Mouse (Mus musculus) left cerebral cortex, postnatal 36 days (tissue): ENCODE results near the gene Olr1. TPM values are rescaled to one million over a fixed set of nuclear protein-coding genes. Genes with fewer than 3 reads are reported as not detected.

ENCODE experiments used
- total RNA-seq, 2 experiments: library from RNA; stranded (reverse); gene quantifications; 2 replicates each; pipeline ENCODE4 v1.2.3; 2021

Olr1 gene
- total RNA-seq, 2 experiments from 2014 or later: not detected

Other genes starting within 250 kb of the Olr1 start
- gene Cd69, start 231.7 kb downstream of the Olr1 start, total RNA-seq: not detected
- gene 4922502D21Rik, start 175.4 kb downstream of the Olr1 start, total RNA-seq: not detected
- gene Clec12a, start 164.5 kb downstream of the Olr1 start, total RNA-seq: under 1 TPM in 1 of 2 experiments, not detected in 1; 0.25 TPM
- not detected for gene Clec12b, start 121.3 kb downstream of the Olr1 start, total RNA-seq
- gene Clec1b, start 109.9 kb downstream of the Olr1 start, total RNA-seq: under 1 TPM in 1 of 2 experiments, not detected in 1; 0.59 TPM
- not detected for gene Clec9a, start 98.3 kb downstream of the Olr1 start, total RNA-seq
- 1 to 10 TPM in 1 of 2 experiments, under 1 TPM in 1; 0.52 to 1.1 TPM for gene Clec1a, start 55.2 kb downstream of the Olr1 start, total RNA-seq
- not detected for gene Tmem52b, start 5.4 kb upstream of the Olr1 start, total RNA-seq
- gene Gabarapl1, start 26.0 kb upstream of the Olr1 start, total RNA-seq: 100 to 1,000 TPM; 655 to 787 TPM
- not detected for gene Klre1, start 70.7 kb upstream of the Olr1 start, total RNA-seq
- 1 to 10 TPM in 1 of 2 experiments, not detected in 1; 1.1 TPM for gene Klrd1, start 84.6 kb upstream of the Olr1 start, total RNA-seq
- not detected for gene Klrk1, start 116.7 kb upstream of the Olr1 start, total RNA-seq
- gene Klrc3, start 136.2 kb upstream of the Olr1 start, total RNA-seq: not detected
- gene Klrc2, start 153.5 kb upstream of the Olr1 start, total RNA-seq: not detected
- gene Klrc1, start 171.8 kb upstream of the Olr1 start, total RNA-seq: not detected
- gene Klri1, start 210.0 kb upstream of the Olr1 start, total RNA-seq: not detected
- gene Klri2, start 233.3 kb upstream of the Olr1 start, total RNA-seq: not detected